Mouse (Mus musculus): ENCODE results near the gene Gcfc2.

DNA sequence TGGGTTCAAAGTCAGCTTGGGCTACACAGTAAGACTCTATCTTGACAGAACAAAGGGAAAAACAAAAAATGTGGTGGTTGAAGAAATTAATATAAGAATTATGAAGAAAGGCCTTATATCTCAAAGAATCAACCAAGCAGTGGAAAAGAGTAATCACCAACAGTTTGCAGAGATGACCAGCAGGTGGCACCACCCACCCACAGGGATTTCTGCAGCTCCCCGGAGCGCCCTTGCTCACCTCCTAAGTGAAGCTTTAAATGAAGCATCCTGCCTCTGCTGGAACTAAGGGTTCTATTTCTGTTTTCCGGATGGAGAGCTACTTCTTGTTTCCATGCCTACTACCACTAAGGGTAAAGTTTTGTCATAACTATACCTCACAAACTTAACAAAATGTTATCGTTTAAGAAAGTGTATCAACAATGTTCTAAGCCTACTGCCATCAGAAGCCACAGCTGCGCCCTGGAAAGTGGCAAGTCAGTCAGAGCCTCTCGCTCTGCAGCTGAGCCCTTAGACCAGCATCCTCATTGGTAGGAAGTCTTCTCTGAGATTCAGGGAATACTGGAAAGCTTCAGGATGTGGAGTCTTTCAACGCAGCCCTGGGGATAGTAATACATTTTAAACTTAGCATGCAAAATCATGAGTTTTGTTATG is 52.6 kb downstream of the Gcfc2 start:
- TF ChIP-seq GATA1 (IDR thresholded peaks at IDR 0.05; ENCODE audit: borderline replicate concordance, low read length) (no peak), FLI1 (IDR thresholded peaks at IDR 0.05; ENCODE audit: low read length) (no peak)

All from megakaryocyte, embryonic 14.5 days (primary cell).